Mouse (Mus musculus): ENCODE results near the gene Il15. TPM values are rescaled to one million over a fixed set of nuclear protein-coding genes. Genes with fewer than 3 reads are reported as not detected.

Il15 gene
- polyA plus RNA-seq, 1 experiment = 0.12 TPM

- no peaks in the 10 kb centered on the region for H3K27me3 ChIP-seq (ENCODE audit: control insufficient read depth, insufficient read depth, insufficient read length)
- no peak overlapping the region for H3K4me2 ChIP-seq (ENCODE audit: low read depth)
- H3ac ChIP-seq (ENCODE audit: control insufficient read depth, insufficient read length) = no peak overlapping the region
- TF ChIP-seq USF1 (IDR thresholded peaks at IDR 0.05; ENCODE audit: low read depth) (peak; percentile 74), MYOG (IDR thresholded peaks at IDR 0.05; ENCODE audit: control insufficient read depth in 1 of 3, insufficient read depth in 1 of 3, insufficient read length in 2 of 3, low read depth in 2 of 3) (no peak)
- no peak overlapping the region for H3K4me3 ChIP-seq
- no peaks in the 10 kb centered on the region for H3K36me3 ChIP-seq (ENCODE audit: control insufficient read depth, insufficient read depth)
- no peaks in the 10 kb centered on the region for H3K79me2 ChIP-seq (ENCODE audit: control insufficient read depth, insufficient read depth)
These were observed 51.6 kb downstream of the Il15 start for GRCm38 (mm10) chr8:82351268-82351943.

DNA sequence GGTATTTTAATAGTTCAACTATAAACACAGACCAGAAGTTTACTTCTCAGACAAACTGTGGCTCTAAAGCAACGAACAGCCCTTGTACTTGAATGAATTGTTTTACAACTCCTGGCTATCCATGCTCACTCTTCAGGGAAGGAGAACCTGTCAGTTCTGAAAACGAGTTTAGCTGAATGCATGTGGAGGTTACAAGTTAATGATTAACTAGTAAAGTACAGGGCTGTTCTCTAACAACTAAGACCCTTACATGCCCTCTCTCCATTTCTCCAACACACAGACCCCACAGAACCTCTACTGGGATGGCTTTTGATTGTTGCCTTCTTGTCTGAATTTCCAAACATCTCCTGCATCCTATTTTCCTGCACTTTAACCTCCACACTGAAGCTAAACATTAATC is 53.7 kb downstream of the Il15 start:
- Histone ChIP-seq H3K4me3 (no peak overlapping the region), H3K36me3 (ENCODE audit: control insufficient read depth, insufficient read depth) (no peaks in the 10 kb centered on the region), H3ac (ENCODE audit: control insufficient read depth, insufficient read length) (no peak overlapping the region), H3K79me2 (ENCODE audit: control insufficient read depth, insufficient read depth) (no peaks in the 10 kb centered on the region), H3K4me2 (ENCODE audit: low read depth) (no peak overlapping the region), H3K27me3 (ENCODE audit: control insufficient read depth, insufficient read depth, insufficient read length) (no peaks in the 10 kb centered on the region)
- TF ChIP-seq USF1 (IDR thresholded peaks at IDR 0.05; ENCODE audit: low read depth) (no peak), POLR2AphosphoS2 (IDR thresholded peaks at IDR 0.05; ENCODE audit: insufficient read length, low read depth) (no peak), REST (IDR thresholded peaks at IDR 0.05; ENCODE audit: insufficient read depth, insufficient read length) (no peak), E2F4 (IDR thresholded peaks at IDR 0.05; ENCODE audit: insufficient read depth) (no peak), CEBPB (IDR thresholded peaks at IDR 0.05; ENCODE audit: insufficient read depth, poor library complexity, severe bottlenecking) (no peak)

GRCm38 (mm10) chr8:82346485-82346884 is 56.5 kb downstream of the Il15 start:
- H3K4me2 ChIP-seq (ENCODE audit: low read depth) = no peak overlapping the region
- no peak overlapping the region for H3ac ChIP-seq (ENCODE audit: control insufficient read depth, insufficient read length)
- H3K79me2 ChIP-seq (ENCODE audit: control insufficient read depth, insufficient read depth) = no peaks in the 10 kb centered on the region
- no peak for TF ChIP-seq TCF12 (IDR thresholded peaks at IDR 0.05; ENCODE audit: insufficient read depth, poor library complexity, severe bottlenecking)
- TF ChIP-seq USF1 (IDR thresholded peaks at IDR 0.05; ENCODE audit: low read depth) = no peak
- TF ChIP-seq REST (IDR thresholded peaks at IDR 0.05; ENCODE audit: insufficient read depth, insufficient read length) = no peak
- no peak for TF ChIP-seq MAX (IDR thresholded peaks at IDR 0.05; ENCODE audit: low read depth)
- TF ChIP-seq MYOD1 (IDR thresholded peaks at IDR 0.05; ENCODE audit: control insufficient read depth in 1 of 3, insufficient read length in 2 of 3, low read depth in 2 of 3) = no peak
- TF ChIP-seq TCF3 (IDR thresholded peaks at IDR 0.05; ENCODE audit: insufficient read length, low read depth) = no peak
- TF ChIP-seq MYOG (IDR thresholded peaks at IDR 0.05; ENCODE audit: control insufficient read depth in 1 of 3, insufficient read depth in 1 of 3, insufficient read length in 2 of 3, low read depth in 2 of 3) = no peak
- no peak for TF ChIP-seq POLR2A (IDR thresholded peaks at IDR 0.05; ENCODE audit: insufficient read length, low read depth)
- TF ChIP-seq CEBPB (IDR thresholded peaks at IDR 0.05; ENCODE audit: insufficient read depth, poor library complexity, severe bottlenecking) = no peak
- no peak for TF ChIP-seq E2F4 (IDR thresholded peaks at IDR 0.05; ENCODE audit: insufficient read depth)
- TF ChIP-seq SRF (IDR thresholded peaks at IDR 0.05; ENCODE audit: control insufficient read depth, insufficient read length, low read depth) = no peak
- no peak for TF ChIP-seq POLR2AphosphoS2 (IDR thresholded peaks at IDR 0.05; ENCODE audit: insufficient read length, low read depth)
- H3K27me3 ChIP-seq (ENCODE audit: control insufficient read depth, insufficient read depth, insufficient read length) = no peaks in the 10 kb centered on the region
- H3K4me3 ChIP-seq = no peak overlapping the region
- H3K36me3 ChIP-seq (ENCODE audit: control insufficient read depth, insufficient read depth) = no peaks in the 10 kb centered on the region

DNA sequence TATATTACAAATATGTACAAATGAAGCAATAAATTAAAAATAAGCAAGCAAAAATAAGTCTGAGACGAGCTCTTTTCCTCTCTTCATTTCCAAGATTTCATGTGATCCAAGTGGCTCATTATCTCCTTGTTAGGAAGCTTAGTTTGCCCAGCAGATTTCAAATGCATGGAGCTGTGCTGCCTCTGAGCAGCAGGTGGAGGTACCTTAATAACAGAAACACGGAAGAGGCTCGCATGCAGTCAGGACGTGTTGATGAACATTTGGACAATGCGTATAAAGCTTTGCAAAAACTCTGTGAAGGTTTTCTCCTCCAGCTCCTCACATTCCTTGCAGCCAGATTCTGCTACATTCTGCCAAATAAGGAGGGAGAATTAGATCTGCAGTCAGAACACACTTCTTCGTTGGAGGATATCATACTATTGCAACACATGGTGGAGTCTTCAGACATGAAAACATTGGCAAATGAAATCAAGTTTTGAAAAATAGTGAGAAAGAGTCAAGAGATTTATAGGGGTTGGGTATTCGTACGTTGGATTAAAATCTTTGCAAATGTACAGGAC is 71.3 kb downstream of the Il15 start:
- H3K36me3 ChIP-seq (ENCODE audit: control insufficient read depth, insufficient read depth) = no peaks in the 10 kb centered on the region
- no peak overlapping the region for H3K4me3 ChIP-seq
- TF ChIP-seq POLR2A (IDR thresholded peaks at IDR 0.05; ENCODE audit: insufficient read length, low read depth) (no peak), MYOG (IDR thresholded peaks at IDR 0.05; ENCODE audit: control insufficient read depth in 1 of 3, insufficient read depth in 1 of 3, insufficient read length in 2 of 3, low read depth in 2 of 3) (no peak), POLR2AphosphoS2 (IDR thresholded peaks at IDR 0.05; ENCODE audit: insufficient read length, low read depth) (no peak), MYOD1 (IDR thresholded peaks at IDR 0.05; ENCODE audit: control insufficient read depth in 1 of 3, insufficient read length in 2 of 3, low read depth in 2 of 3) (no peak), USF1 (IDR thresholded peaks at IDR 0.05; ENCODE audit: low read depth) (no peak), TCF12 (IDR thresholded peaks at IDR 0.05; ENCODE audit: insufficient read depth, poor library complexity, severe bottlenecking) (no peak), SRF (IDR thresholded peaks at IDR 0.05; ENCODE audit: control insufficient read depth, insufficient read length, low read depth) (no peak), E2F4 (IDR thresholded peaks at IDR 0.05; ENCODE audit: insufficient read depth) (no peak), TCF3 (IDR thresholded peaks at IDR 0.05; ENCODE audit: insufficient read length, low read depth) (no peak), MAX (IDR thresholded peaks at IDR 0.05; ENCODE audit: low read depth) (no peak), REST (IDR thresholded peaks at IDR 0.05; ENCODE audit: insufficient read depth, insufficient read length) (no peak)
- H3ac ChIP-seq (ENCODE audit: control insufficient read depth, insufficient read length) = no peak overlapping the region
- no peaks in the 10 kb centered on the region for H3K27me3 ChIP-seq (ENCODE audit: control insufficient read depth, insufficient read depth, insufficient read length)
- H3K79me2 ChIP-seq (ENCODE audit: control insufficient read depth, insufficient read depth) = no peaks in the 10 kb centered on the region
- H3K4me2 ChIP-seq (ENCODE audit: low read depth) = no peak overlapping the region

GRCm38 (mm10) chr8:82327986-82328652 is 74.9 kb downstream of the Il15 start:
- Histone ChIP-seq H3K36me3 (ENCODE audit: control insufficient read depth, insufficient read depth) (no peaks in the 10 kb centered on the region), H3ac (ENCODE audit: control insufficient read depth, insufficient read length) (no peak overlapping the region), H3K4me2 (ENCODE audit: low read depth) (no peak overlapping the region), H3K79me2 (ENCODE audit: control insufficient read depth, insufficient read depth) (no peaks in the 10 kb centered on the region), H3K4me3 (no peak overlapping the region), H3K27me3 (ENCODE audit: control insufficient read depth, insufficient read depth, insufficient read length) (no peaks in the 10 kb centered on the region)
- no peak for TF ChIP-seq E2F4 (IDR thresholded peaks at IDR 0.05; ENCODE audit: insufficient read depth)
- no peak for TF ChIP-seq TCF12 (IDR thresholded peaks at IDR 0.05; ENCODE audit: insufficient read depth, poor library complexity, severe bottlenecking)
- no peak for TF ChIP-seq USF1 (IDR thresholded peaks at IDR 0.05; ENCODE audit: low read depth)
- no peak for TF ChIP-seq POLR2A (IDR thresholded peaks at IDR 0.05; ENCODE audit: insufficient read length, low read depth)
- TF ChIP-seq CEBPB (IDR thresholded peaks at IDR 0.05; ENCODE audit: insufficient read depth, poor library complexity, severe bottlenecking) = no peak
- TF ChIP-seq TCF3 (IDR thresholded peaks at IDR 0.05; ENCODE audit: insufficient read length, low read depth) = no peak
- TF ChIP-seq MYOD1 (IDR thresholded peaks at IDR 0.05; ENCODE audit: control insufficient read depth in 1 of 3, insufficient read length in 2 of 3, low read depth in 2 of 3) = no peak
- no peak for TF ChIP-seq MAX (IDR thresholded peaks at IDR 0.05; ENCODE audit: low read depth)

Measured in myocyte (in vitro differentiated cells).